Mouse (Mus musculus) limb, embryonic 14.5 days (tissue): ENCODE results near the gene Ulk3. TPM values are rescaled to one million over a fixed set of nuclear protein-coding genes. Genes with fewer than 3 reads are reported as not detected.
A peak's percentile ranks its signal among the peaks of the same experiment; 100 is the strongest.

Source experiments
- ATAC-seq: fragments of 200-750 bp; cut with Nextera tagmentation; 2 replicates; pipeline ENCODE4 v1.8.0; 2017; ENCODE audit warnings: low read depth, moderate number of reproducible peaks, moderate TSS enrichment; ENCODE audit not compliant: low FRiP score
- DNase-seq: peaks from one replicate; pipeline ENCODE4 v3.0.0-alpha.2; 2015; ENCODE audit warnings: low spot score
- H3K27ac ChIP-seq: fragments of 300-500 bp; sonication (generic); replicated peaks from 2 replicates; pipeline ENCODE4 v1.5.1; 2014; ENCODE audit warnings: low read depth, mild to moderate bottlenecking, low read length, moderate library complexity, mixed read lengths
- H3K27me3 ChIP-seq: fragments of 300-500 bp; sonication (generic); 2 replicates; pipeline ENCODE4 v1.6.1; 2014; ENCODE audit warnings: low read length, mixed read lengths; ENCODE audit not compliant: control insufficient read depth, insufficient read depth
- H3K36me3 ChIP-seq: fragments of 300-500 bp; sonication (generic); 2 replicates; pipeline ENCODE4 v1.6.1; 2014; ENCODE audit warnings: mild to moderate bottlenecking, low read length, moderate library complexity, mixed read lengths; ENCODE audit not compliant: control insufficient read depth, insufficient read depth
- H3K4me1 ChIP-seq: fragments of 300-500 bp; sonication (generic); 2 replicates; pipeline ENCODE4 v1.6.1; 2014; ENCODE audit warnings: antibody characterized with exemption, low read length, mixed read lengths; ENCODE audit not compliant: control insufficient read depth, insufficient read depth
- H3K4me2 ChIP-seq: fragments of 300-500 bp; sonication (generic); replicated peaks from 2 replicates; pipeline ENCODE4 v1.6.1; 2014; ENCODE audit warnings: low read depth, mild to moderate bottlenecking, low read length, moderate library complexity; ENCODE audit not compliant: severe bottlenecking
- H3K4me3 ChIP-seq: fragments of 300-500 bp; sonication (generic); replicated peaks from 2 replicates; pipeline ENCODE4 v1.5.1; 2014; ENCODE audit warnings: low read length
- H3K9ac ChIP-seq: fragments of 300-500 bp; sonication (generic); 2 replicates; pipeline ENCODE4 v1.6.1; 2014; ENCODE audit warnings: mild to moderate bottlenecking, low read depth, low read length, moderate library complexity; ENCODE audit not compliant: severe bottlenecking
- H3K9me3 ChIP-seq: fragments of 300-500 bp; sonication (generic); 2 replicates; pipeline ENCODE4 v1.6.1; 2016; ENCODE audit warnings: low read length; ENCODE audit not compliant: control insufficient read depth
- POLR2A ChIP-seq: fragments of 200-500 bp; IDR thresholded peaks from 2 replicates; pipeline ENCODE4 v1.8.0; 2012; ENCODE audit warnings: inconsistent platforms, mild to moderate bottlenecking, moderate library complexity, borderline replicate concordance; ENCODE audit not compliant: insufficient read depth, insufficient read length; ENCODE audit errors: extremely low read depth
- WGBS: fragments of 180-500 bp; shearing (Covaris S2); extraction: QIAGEN DNeasy Blood & Tissue Kit; methylation state at CpG from one replicate; pipeline ENCODE4 v1.1.7; 2014; 5-methylcytosine and 5-hydroxymethylcytosine counted together
- polyA plus RNA-seq, 2 experiments: library from polyadenylated mRNA; depleted of rRNA in 1 of 2; stranded (reverse) in 1 of 2; unstranded in 1 of 2; fragments of >200 nt; fragmentation: Nextera tagmentation in 1 of 2; extraction: Ambion mirVana in 1 of 2; gene quantifications; 2 replicates each; pipeline versions ENCODE4 v1.2.1 to v1.2.3; 2012 to 2014

The Ulk3 gene
- polyA plus RNA-seq, 2 experiments: 13.1 to 41.7 TPM

- Histone ChIP-seq H3K9me3 (no peaks in the 10 kb centered on the region), H3K4me2 (no peak overlapping the region), H3K27me3 (no peaks in the 10 kb centered on the region), H3K9ac (no peak overlapping the region), H3K27ac (no peak overlapping the region), H3K4me3 (no peak overlapping the region), H3K4me1 (no peaks in the 10 kb centered on the region), H3K36me3 (peaks cover 80% of the 10 kb centered on the region)
- ATAC-seq (peak; percentile 62), DNase-seq (peak; percentile 68)
- no peak for TF ChIP-seq POLR2A
- 69% methylated on average over 14 of the region's 14 CpGs for WGBS
Observed at GRCm38 (mm10) chr9:57629118-57629874, 40.0 kb downstream of the Ulk3 start.

DNA sequence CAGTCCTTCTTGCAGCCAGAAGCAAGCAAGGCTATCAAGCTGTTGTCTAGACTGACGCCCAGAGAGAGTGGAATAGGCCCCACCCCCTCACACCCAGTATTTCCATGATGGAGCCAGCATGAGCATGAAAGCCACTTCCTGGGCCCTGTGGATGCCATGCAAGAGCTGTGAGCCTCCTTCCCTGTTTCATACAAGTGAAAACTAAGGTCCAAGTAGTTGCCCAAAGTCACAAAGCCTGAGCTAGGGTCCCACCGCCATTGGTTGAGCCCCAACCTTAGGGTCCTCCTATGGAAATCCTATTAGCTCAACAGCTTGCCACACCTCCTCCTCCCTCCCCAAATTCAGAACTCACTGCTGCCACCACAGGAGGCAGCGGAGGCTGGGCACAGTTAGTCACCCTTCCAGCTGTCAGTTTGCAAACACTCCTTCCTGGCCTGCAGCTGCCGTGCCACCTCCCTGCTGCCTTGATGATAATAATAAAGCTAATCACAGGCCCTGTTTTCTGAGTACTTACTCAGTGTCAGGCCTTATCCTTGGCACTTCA is 44.3 kb downstream of the Ulk3 start:
- Histone ChIP-seq H3K4me2 (no peak overlapping the region), H3K9ac (no peak overlapping the region), H3K4me3 (no peak overlapping the region), H3K36me3 (peaks cover 38% of the 10 kb centered on the region), H3K27ac (no peak overlapping the region), H3K27me3 (no peaks in the 10 kb centered on the region), H3K9me3 (no peaks in the 10 kb centered on the region), H3K4me1 (peaks cover 19% of the 10 kb centered on the region)
- TF ChIP-seq POLR2A: no peak
- no peak for DNase-seq
- WGBS: 40% methylated on average over 4 of the region's 4 CpGs
- no peak for ATAC-seq

DNA sequence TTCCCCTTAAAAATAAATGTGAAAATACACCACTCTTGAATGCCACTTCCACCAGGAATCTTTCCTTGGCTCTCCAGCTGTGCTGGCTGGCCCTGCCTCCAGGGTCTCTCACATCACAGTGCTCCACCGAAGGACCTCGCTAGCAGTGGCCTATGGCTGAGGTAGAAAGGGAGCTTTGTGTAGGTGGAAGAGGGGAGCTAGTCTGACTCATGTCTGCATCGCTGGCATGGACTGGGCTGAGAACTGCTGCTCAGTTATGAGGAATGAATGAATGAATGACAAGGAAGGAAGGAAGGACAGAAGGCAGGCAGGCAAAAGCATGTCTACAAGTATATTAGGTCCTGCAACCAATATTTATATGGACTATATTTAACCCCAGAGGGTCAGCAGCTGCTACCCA is 48.0 kb downstream of the Ulk3 start:
- Histone ChIP-seq H3K36me3 (peaks cover 13% of the 10 kb centered on the region), H3K27me3 (no peaks in the 10 kb centered on the region), H3K27ac (peak overlapping the region; percentile 77; the same call in 1 of the 2 replicates)

GRCm38 (mm10) chr9:57637741-57638322 is 48.6 kb downstream of the Ulk3 start:
- peaks cover 55% of the 10 kb centered on the region for H3K4me1 ChIP-seq
- H3K9me3 ChIP-seq: no peaks in the 10 kb centered on the region
- ATAC-seq (peak; percentile 51), DNase-seq (peak; percentile 51)
- peak overlapping the region; percentile 16; the same call in 1 of the 2 replicates for H3K4me2 ChIP-seq
- WGBS: 38% methylated on average over 5 of the region's 6 CpGs
- no peak overlapping the region for H3K4me3 ChIP-seq
- H3K9ac ChIP-seq: no peak overlapping the region
- TF ChIP-seq POLR2A: no peak
- peak overlapping the region; percentile 77 for H3K27ac ChIP-seq
- no peaks in the 10 kb centered on the region for H3K27me3 ChIP-seq
- H3K36me3 ChIP-seq: peaks cover 13% of the 10 kb centered on the region

More for the DNA sequence above, 48.0 kb downstream of the Ulk3 start:
- DNase-seq (no peak), ATAC-seq (peak; percentile 39)
- Histone ChIP-seq H3K9ac (no peak overlapping the region), H3K4me3 (no peak overlapping the region), H3K4me2 (peak overlapping the region; percentile 16; the same call in 1 of the 2 replicates), H3K4me1 (peaks cover 51% of the 10 kb centered on the region), H3K9me3 (no peaks in the 10 kb centered on the region)
- 63% methylated on average over 3 of the region's 3 CpGs for WGBS
- no peak for TF ChIP-seq POLR2A

GRCm38 (mm10) chr9:57638651-57639459 is 49.6 kb downstream of the Ulk3 start:
- H3K9ac ChIP-seq: peak overlapping the region; percentile 36
- H3K9me3 ChIP-seq: no peaks in the 10 kb centered on the region
- no peak for TF ChIP-seq POLR2A
- H3K4me2 ChIP-seq: peak overlapping the region; percentile 16; the same call in 1 of the 2 replicates
- no peaks in the 10 kb centered on the region for H3K27me3 ChIP-seq
- peak overlapping the region; percentile 77 for H3K27ac ChIP-seq
- ATAC-seq: no peak
- no peak for DNase-seq
- H3K36me3 ChIP-seq: peaks cover 8% of the 10 kb centered on the region
- 16% methylated on average over 8 of the region's 8 CpGs for WGBS
- H3K4me3 ChIP-seq: no peak overlapping the region
- peaks cover 63% of the 10 kb centered on the region for H3K4me1 ChIP-seq
